Mouse (Mus musculus): Measurements from ENCODE around the gene Cisd2. TPM values are rescaled to one million over a fixed set of nuclear protein-coding genes. Genes with fewer than 3 reads are reported as not detected.

Gene Cisd2
- polyA plus RNA-seq (2017; shearing (Covaris generic)): 93.2 TPM

GRCm38 (mm10) chr3:135423608-135424212, at the start of gene Cisd2:
Gene Cisd2, minus strand, starts transcription at chr3:135423925.

GRCm38 (mm10) chr3:135437758-135438495, 14.2 kb upstream of the Cisd2 start, which contains the start of gene Ube2d3:
Gene Ube2d3, plus strand, starts transcription at chr3:135438149.

Other genes starting within 250 kb of the Cisd2 start
- 0.39 TPM for gene Cenpe, start 211.4 kb downstream of the Cisd2 start, polyA plus RNA-seq (2017; shearing (Covaris generic))
- gene Bdh2, start 142.7 kb downstream of the Cisd2 start, polyA plus RNA-seq (2017; shearing (Covaris generic)): not detected
- gene Slc9b2, start 116.2 kb downstream of the Cisd2 start, polyA plus RNA-seq (2017; shearing (Covaris generic)): 1.4 TPM
- gene Slc9b1, start 75.9 kb downstream of the Cisd2 start, polyA plus RNA-seq (2017; shearing (Covaris generic)): 0.78 TPM
- gene Ube2d3, start 14.2 kb upstream of the Cisd2 start, polyA plus RNA-seq (2017; shearing (Covaris generic)): 1,011 TPM
- 17.3 TPM for gene Manba, start 61.7 kb upstream of the Cisd2 start, polyA plus RNA-seq (2017; shearing (Covaris generic))